In the genomic region with DNA sequence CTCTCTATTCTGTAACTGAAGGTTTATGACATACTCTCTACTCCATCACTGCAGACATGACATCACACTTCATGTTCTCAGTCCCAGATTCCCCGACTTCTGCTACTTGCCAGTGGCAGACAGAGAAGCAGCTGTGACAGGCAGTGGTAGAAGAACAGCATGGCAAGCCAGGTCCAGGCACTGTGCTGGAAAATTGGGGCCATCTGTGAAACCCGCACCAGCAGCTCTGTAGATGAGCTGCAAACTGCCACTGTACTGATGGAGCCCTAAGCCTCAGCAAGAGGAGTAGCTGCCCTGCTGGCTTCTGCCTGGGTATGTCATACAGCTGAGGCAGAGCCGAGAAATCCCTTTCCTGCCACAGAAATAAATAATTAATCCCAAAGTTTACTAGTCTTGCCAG, we compare ENCODE assay signal across 32 mouse cellular contexts.
"Had no signal": no experiment of that assay in that cellular context is flagged by ENCODE, and none has a peak within 500 bp of the region (broad histone marks: within the 10 kb centered on the region; RNA-seq: fewer than 3 reads in every experiment).

No protein-coding gene starts in this region.

- H3K9me3 ChIP-seq: heart, embryonic 10.5 days; heart, embryonic 12.5 days; heart, embryonic 13.5 days; heart, embryonic 15.5 days; hindbrain, embryonic 13.5 days; hindbrain, embryonic 15.5 days; intestine, embryonic 15.5 days; kidney, embryonic 15.5 days had no signal

- DNase-seq: heart, postnatal 10 days; heart, postnatal 14 days; heart, postnatal 36 days; heart, postnatal 4 days; kidney, adult 11 months; kidney, adult 18-20 months; kidney, adult 2 months; kidney, adult 8-10 months; kidney, adult 9 months; kidney, postnatal 10 days; kidney, postnatal 14 days; kidney, postnatal 25 days; kidney, postnatal 36 days; kidney, postnatal 4 days; layer of hippocampus, adult 9-11 months; layer of hippocampus, postnatal 36 days had no signal

- ATAC-seq: inflammation-experienced regulatory T-cells, adult 6 months; intestine, embryonic 15.5 days; intestine, embryonic 16.5 days; intestine, postnatal 0 days had no signal

- H3K4me1 ChIP-seq: heart, embryonic 12.5 days; heart, embryonic 13.5 days; hindbrain, embryonic 13.5 days; hindbrain, embryonic 15.5 days; intestine, embryonic 15.5 days; kidney, embryonic 15.5 days had no signal

- H3K27me3 ChIP-seq: heart, embryonic 12.5 days; heart, embryonic 13.5 days; heart, embryonic 15.5 days; hindbrain, embryonic 15.5 days; intestine, embryonic 15.5 days had no signal

- H3K9ac ChIP-seq: heart, embryonic 12.5 days; heart, embryonic 13.5 days; heart, embryonic 15.5 days; hindbrain, embryonic 13.5 days; hindbrain, embryonic 14.5 days; hindbrain, embryonic 15.5 days; intestine, embryonic 15.5 days; kidney, embryonic 15.5 days had no signal

- H3K4me3 ChIP-seq: heart, embryonic 10.5 days; heart, embryonic 12.5 days; heart, embryonic 13.5 days; heart, embryonic 15.5 days; hindbrain, embryonic 13.5 days; hindbrain, embryonic 15.5 days; intestine, embryonic 15.5 days; kidney, embryonic 15.5 days; layer of hippocampus, adult 2 months; left cerebral cortex, adult 2 months had no signal

- H3K27ac ChIP-seq: heart, embryonic 10.5 days; heart, embryonic 13.5 days; heart, embryonic 15.5 days; hindbrain, embryonic 13.5 days; hindbrain, embryonic 14.5 days; hindbrain, embryonic 15.5 days; intestine, embryonic 15.5 days; kidney, embryonic 15.5 days; kidney, postnatal 0 days; layer of hippocampus, adult 2 months; left cerebral cortex, adult 2 months had no signal

- H3K36me3 ChIP-seq: heart, embryonic 10.5 days; heart, embryonic 12.5 days; heart, embryonic 13.5 days; heart, embryonic 15.5 days; hindbrain, embryonic 13.5 days; hindbrain, embryonic 15.5 days; intestine, embryonic 15.5 days; kidney, embryonic 15.5 days had no signal

- H3K4me2 ChIP-seq: heart, embryonic 11.5 days; heart, embryonic 12.5 days; heart, embryonic 13.5 days; heart, embryonic 15.5 days; hindbrain, embryonic 13.5 days; hindbrain, embryonic 14.5 days; hindbrain, embryonic 15.5 days; intestine, embryonic 15.5 days; kidney, embryonic 15.5 days had no signal
